Mouse (Mus musculus): ENCODE measurements at regions not wholly inside any gene's neighbourhood (a gene's known extent, or its start where the extent isn't known, plus 50 kb on each side); places are given as distances from the start of the nearest gene placed in this dataset.

DNA sequence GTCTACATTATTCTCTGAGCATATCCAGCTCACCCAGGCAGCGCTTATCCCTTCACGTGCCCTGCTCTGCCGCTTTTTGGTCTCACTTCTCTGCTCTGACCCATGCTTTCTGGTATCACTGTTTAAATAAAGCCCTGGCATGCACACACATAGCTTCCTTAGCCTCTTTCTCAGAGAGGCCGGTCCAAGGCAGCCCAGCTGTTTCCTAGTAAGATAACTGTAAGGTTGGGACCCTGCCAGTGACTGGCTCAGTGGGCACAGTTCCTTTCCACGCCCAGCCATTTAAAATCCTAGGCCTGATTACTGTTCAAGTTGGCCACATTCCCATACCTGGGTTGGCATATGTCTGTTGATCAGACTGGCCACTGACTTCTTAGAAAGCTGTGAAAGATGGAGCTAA lies 208.2 kb upstream of the Prok2 start:
- no peak for DNase-seq

DNA sequence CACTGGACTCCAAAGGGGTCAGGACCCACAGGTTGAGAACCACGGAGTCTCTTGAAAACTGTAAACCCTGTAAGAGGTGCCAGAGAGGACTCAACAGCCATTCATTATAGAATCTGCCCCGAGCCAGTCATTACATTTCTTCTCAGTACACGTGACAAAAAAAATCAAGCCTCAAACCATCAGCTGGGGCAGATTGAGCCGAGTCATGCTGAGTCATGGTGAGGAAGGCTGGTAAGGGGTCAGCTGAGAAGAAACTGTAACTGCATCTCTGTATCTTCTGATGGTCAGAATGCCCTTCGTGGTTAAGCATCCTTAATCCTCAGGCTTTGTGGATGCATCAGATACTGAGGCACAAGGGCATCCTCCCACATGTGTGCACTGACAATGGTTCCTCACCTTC lies 207.2 kb upstream of the Prok2 start:
- DNase-seq, result no peak

DNA sequence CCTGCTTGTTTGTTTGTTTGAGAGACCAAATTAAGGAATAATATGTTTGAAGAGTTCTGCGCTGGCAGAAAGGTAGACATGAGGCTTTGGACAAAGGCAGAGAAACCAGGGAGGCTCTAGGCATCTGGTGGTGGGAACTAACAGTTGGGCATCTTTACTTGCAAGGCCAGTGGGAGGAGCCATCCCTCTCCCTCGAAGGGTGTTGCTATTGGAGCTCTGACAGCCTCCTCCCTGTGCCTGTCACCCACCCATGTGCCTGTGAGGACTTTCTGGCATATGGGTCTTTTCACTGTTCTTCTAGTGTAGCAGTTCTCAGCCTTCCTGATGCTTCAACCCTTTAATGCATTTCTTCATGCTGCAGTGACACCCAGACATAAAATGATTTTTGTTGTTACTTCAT lies 206.7 kb upstream of the Prok2 start:
- DNase-seq, result no peak

DNA sequence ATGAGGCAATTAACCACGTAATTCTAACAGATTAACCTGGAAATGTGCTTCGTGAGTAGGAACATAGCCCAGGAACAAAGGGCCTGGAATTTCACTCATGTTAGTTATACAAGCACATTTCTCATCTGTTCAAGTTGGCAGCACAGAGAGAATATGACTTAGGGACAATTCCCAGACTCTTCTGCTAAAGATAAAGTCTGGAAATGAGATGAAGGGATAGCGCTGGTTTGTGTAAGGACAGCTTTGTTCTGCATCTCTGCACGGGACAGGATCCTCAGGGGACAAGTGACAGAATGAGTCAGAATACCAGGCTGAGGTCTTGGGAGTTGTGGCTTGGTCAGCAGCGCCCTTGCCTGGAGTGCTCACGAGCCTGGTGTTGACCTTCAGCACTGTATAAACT lies 206.2 kb upstream of the Prok2 start:
- DNase-seq, result no peak

DNA sequence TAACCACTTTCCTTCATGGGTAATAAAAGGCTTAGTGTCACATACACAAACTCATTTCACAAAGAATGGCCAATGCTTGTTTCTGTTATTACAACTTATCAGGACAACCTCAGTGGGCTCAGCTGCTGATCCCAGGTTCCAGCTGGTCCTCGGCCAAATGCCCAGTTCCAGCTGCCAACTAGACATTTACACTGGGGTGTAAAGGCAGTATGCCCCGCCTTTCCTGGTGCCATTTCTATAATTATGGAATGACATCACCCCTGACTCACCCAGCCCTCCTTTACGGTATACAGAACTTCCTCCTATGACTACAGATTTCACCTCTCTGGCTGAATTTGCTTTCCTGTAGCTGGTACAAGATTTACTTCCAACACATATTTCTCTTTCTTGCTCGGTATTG lies 205.4 kb upstream of the Prok2 start:
- no peak for DNase-seq

DNA sequence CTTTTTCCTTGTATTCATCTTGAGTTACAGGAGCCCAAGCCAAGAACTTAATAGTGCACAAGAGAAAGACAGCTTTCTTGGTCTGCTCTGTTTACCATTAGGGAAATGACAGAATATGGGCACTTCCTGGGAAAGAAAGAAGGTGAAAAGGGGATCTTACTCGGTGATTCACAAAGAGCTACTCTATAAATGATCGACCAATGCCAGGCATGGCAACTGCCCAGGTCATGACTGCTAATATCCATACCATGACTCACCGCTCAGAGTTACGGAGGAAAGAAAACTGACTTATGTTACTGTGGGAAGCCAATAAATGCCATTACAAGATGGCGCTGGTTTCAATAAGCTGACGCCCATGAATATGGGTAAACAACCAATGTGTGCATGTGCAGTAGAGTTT lies 204.1 kb upstream of the Prok2 start:
- DNase-seq, result no peak

DNA sequence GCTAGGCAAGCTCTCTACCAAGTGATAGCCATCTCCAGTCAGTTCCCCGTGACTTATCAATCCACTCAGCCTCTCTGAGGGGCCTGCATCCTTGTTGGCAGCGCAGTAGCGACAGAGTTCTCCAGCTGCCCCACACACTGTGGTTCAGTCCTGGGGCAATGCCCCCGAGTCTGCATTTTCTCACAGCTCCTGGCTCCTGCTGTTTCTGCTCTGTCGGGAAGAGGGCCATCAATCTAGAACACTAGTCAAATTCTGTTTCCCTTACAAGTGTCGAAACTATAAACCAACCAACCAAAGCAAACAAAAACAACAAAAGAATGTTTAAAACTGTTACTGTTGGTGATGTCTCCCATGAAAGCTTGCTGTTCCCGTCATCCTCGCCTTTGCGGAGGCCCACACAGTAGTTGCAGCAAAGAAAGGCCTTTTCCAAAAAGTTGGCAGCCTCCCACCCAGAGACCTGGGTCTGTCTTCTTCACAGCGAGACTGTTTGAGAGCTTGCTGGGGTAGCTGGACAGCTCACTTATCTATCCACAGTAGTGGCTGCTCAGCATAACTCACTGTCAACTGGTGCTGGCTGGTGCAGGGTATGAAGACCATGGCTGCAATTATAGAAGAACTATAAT lies 201.9 kb upstream of the Prok2 start:
- no peak for DNase-seq

DNA sequence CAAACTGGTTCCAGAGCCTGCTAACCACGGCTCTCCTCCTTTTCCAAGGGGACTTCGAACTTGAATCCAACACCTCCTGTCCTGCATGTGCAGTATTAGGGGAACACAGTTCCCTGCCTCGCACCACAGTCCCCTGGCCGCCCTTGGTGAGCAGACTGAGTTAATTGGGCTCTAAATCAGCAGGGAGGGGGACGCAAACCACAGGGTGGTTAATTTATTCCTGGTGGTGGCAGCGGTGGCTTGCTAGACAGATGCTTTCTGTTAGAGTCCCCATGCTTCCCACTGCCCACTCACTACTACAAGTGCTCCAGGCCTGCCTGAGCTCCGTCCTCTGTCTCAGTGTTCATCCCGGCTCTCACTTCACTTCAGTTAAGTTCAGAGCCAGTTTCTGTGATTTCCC lies 198.0 kb upstream of the Prok2 start:
- DNase-seq, result no peak

DNA sequence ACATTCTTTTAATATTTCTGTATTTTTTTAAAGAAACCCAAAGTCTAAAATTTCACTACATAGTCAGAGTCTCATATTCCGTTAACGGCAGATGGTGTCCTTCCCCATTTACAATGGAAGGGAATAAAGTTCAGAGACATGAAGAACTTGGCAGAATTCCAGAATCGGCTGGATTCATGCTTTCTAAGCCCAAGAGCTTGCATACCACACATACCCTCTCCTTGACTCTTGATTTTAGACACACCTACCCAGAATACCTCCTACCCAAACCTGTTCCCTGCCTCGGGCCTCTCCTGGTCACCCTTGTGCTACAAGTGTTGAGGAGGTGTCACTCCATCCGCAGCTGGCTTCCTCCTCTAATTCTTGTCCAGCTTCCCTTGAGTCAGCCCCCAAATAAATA lies 195.8 kb upstream of the Prok2 start:
- DNase-seq, result no peak

DNA sequence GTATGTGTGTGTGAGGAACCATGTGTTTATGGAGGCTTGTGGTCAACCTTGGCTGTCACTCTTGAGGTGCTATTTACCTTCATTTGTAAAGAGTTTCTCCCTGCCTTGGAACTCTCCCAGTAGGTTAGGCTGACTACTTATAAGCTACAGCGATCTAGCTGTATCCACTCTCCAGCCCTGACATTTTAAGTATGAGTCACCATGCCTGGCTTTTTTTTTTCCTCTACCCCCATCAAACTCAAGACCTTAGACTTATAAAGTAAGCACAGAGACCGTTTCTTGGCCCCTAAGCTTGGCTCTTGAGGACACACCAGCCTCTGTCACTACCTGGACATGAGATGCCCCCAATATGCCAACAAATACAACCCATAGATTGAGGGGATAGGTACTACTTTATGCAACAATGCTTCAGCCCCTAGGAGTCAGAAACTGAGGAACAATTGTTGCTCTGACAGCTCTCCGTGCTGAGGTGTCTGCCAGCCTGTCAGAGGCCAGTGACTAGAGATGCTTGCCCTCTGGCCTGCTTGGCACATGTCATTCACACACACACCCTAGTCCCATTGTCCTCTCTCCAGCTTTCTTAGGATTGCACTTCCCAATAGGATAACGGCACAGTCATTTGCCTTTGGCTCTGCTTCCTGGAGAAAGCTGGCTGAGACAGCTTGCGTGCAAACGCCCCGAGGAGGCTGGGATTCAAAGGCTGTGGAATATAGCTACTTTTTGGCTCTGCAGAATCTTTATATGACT lies 193.8 kb upstream of the Prok2 start:
- DNase-seq, result no peak

DNA sequence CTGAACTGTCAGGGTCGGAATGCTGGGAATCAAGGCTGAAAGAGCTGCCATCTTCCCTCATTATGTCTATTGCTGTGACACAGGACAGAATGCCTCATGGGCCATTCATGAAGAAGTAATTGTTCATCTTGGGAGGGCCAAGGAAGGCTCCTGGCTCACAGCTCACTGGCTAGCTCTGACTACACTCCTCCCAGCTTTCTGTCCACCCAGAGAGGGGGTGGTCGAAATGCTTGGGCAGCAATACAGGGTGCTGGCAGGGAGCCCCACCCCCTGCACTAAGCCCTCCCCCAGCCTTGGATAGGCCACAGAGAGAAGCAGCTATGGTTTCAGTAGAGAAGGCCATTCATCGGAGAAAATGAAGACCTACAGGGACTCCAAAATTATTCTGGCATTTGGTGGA lies 192.2 kb upstream of the Prok2 start:
- DNase-seq, result no peak

DNA sequence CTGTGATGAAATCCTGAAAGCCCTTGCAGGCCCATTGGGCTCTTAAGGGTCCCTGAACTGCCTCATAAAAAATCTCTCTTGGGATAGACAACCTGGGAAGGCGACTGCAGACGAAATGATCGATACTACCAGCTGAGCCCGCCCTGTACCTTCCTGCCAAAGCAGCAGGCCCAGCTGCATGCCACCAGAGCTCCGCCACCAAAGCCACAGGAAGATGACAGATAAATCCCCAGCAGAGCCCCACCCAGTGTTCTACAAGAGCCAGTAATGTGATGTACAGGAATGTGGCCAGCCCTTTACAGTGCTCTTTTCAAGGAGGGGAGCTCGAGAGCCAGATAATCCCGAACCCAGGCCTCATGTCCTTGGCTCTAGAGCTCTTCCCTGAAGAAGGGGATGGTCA lies 183.7 kb upstream of the Prok2 start:
- DNase-seq, result no peak

DNA sequence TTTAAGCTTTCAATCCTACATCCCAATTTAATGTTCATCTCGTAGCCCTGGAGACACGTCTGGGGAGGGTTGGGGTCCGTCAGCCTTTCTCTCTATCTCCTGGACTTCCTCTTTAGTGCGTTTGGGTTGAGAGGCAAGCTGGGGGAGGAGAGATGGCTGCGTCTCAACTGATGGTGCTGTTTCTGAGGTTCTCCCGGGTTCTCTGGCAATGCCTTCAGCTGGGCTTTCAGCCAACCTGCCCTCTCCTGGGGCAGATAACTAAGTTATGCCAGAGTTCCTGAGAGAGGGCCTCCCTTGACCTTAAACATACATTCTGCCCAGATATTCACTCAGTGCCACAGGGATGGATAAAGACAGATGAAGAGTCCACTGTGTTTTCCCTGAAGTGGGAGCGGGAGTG lies 183.3 kb upstream of the Prok2 start:
- peak; percentile 56 for DNase-seq

DNA sequence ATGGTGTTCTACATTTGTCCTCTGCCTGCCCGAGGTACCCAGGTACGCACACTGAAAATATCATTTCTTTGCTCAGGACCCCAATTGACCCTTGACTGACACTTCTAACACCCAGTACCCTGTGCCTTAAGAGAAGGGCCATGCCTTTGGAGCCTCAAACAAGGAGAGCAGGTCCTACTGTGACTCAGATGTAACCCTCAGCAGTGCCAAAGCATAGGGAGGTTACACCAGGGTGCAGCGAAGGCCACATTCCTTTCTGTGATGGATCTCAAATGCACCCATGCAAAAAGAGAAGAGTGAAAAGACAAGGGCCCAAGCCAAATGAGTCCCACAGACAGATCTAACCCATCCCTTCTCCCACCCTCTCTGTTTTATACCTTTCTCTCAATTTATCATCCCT lies 181.9 kb upstream of the Prok2 start:
- no peak for DNase-seq

DNA sequence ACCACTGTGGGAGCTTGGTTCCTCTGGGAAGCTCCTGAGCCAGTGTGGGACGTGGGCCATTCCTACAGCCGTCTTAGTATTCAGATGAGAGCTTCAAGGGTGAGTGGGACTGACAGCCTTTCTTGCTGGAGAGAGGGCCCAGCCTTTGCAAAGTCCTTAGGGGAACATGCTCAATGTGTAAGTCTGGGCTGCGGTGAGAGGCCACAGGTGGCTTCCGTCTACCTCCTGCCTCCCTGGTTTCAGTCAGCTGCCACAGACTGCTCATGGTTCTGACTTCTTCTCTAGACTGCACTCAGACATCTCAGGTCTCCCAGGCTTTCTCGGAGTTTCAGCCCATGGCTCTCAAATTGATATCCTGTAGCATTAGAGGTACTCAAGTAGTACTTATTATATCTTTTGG lies 179.0 kb upstream of the Prok2 start:
- DNase-seq, result no peak

DNA sequence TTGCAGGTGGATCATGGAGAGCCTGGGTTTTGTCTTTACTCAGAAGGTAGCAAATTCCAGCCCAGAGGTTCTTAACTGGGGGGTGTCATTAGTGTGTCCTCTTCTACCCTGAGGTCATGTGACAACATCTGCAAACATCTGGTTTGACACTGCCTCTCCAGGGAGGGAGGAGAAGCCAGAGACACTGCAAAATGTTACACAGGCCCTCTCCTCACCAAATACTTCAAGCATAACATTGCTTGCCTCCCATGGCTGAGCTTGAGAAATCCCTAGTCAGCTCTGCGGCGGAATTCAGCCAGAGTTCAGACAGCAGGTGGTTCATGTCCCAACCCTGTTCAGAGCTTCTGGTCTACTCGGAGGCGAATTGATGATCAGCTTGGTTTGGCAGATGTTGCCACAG lies 178.4 kb upstream of the Prok2 start:
- DNase-seq, result no peak

DNA sequence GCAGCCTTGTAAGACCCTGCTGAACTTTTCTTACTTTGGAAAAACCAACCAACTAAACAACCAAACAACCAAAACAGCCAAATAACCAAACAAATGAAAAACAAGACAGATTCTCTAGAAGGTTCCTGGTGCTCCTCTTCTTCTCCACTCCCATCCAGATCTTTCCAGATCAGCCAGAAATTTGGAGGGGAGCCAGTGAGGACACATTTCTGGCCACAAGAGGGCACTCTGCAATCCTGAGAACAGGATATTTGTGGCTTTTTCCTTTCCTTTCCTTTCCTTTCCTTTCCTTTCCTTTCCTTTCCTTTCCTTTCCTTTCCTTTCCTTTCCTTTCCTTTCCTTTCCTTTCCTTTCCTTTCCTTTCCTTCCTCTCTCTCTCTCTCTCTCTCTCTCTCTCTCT lies 177.9 kb upstream of the Prok2 start:
- DNase-seq, result peak; percentile 73

DNA sequence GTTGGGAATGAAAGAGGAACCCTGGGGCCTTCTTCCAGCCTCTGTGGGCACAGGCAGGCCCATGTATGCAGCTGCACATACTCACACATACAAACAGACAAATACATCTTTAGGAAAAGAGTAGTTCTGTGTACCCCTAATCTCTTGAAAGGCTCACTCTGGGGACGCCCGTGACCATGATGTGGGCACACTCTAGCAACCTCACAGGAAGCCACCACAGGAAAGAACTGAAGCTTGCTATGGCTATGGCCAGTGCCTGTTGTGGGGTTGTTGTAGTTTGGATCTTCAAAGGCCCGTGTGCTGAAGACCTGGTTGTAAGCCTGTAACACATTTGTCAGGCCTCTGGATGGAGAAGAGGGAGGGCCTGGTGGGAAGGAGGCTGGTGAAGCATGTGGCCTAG lies 175.4 kb upstream of the Prok2 start:
- DNase-seq, result no peak

DNA sequence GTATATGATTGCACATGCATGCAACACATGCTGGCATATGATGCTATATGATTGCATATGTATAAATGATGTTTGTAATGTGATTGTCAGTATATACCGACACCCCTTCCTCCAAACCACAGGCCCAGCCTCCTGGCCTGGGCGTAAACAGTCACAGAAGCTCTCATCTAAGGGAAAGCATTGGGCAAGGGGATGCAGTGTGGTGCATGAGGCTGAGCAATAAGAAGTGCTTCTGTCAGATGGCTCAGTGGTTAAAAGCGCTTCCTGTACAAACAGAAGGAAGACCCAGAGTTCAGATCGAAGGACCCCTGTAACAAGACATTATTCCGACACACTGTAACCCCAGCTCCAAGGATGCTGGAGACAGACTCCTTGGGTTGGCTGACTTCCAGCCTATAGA lies 175.0 kb upstream of the Prok2 start:
- DNase-seq, result no peak

DNA sequence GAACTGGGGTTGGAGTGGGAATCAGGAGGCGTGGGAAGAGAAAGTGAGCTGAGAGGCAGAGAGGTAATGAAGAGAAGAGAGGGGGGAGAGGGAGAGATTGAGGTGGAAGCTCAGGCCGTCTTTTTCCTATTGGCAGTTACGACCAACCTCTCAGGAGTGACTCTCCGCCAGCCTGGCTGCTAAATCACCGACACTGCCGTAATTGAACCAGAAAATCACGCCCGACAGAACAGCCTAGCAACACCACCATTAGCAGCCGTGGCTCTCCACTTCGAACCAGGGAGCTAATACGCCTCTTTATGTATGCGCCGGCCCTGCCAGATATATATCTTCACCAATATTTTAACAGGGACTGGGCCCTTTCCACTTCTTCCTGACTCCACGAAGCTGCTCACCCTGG lies 173.5 kb upstream of the Prok2 start:
- DNase-seq, result no peak

DNA sequence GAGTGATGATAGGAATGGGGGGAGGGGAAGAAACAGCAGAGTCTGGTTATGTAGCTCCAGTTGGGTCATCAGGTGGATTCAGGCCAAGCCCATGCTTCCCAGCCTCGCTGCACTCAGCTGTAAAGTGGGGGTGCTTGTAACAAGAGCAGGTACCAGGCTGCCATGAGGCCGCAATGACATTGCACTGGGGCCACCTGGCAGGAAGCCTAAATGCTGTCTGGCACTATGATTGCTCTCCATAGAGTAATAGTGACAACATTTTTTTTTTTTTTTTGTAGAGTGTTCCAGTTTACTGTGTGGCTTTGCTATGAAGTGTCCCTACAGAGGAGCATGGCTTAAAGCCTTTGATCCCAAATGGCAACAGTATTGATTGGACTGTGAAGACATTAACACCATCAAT lies 171.9 kb upstream of the Prok2 start:
- DNase-seq, result no peak

DNA sequence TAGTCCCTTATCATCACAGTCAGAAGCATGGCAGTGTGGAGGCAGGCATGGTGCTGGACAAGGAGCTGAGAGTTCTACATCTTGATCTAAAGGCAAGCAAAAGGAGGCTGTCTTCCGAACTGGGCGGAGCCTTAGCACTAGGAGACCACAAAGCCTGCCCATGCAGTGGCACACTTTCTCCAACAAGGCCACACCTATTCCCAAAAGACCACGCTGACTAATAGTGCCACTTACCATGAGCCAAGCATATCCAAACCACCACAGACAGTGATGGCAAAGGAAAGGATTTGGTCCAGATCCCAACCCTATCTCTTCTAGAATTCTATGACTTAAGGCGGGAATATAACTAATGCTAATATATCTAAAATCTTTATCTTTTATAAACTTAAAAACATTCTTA lies 169.4 kb upstream of the Prok2 start:
- no peak for DNase-seq

DNA sequence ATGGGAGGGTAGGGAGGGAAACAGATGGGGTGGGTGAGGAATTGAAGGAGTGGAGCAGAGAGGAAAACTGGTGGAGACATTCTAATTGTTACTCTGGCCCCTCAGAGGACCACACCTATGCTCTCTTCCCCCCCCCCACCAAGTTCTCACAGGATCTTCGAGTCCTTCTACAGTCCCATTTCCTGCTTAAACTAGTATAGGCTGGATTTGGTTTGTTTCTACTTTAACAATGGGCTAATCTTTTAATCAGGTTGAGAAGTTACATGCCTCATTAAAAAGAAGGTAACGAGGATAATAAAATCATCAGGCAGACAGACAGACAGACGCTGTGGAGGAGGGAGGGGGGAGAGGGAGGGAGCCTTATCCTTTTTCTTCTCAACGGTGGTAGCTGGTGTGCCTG lies 167.7 kb upstream of the Prok2 start:
- no peak for DNase-seq

DNA sequence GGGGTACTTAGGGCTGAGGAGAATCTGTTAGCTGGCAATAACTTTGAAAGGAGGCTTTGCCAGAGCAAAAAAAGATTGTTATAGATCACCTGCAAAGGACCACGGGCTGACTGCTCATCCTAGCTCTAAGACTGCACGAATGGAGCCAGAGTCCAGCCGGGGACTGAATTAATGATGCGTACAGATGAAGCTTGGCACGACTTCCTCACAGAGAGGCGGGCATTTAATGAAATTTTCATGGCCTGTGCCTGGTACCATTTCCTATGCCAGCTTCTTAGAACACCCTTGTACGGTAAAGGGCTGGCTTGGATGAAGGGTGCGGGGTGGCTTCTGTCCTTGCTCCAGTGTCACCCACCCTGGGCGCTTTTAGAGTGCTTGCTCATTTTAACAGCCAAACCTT lies 166.0 kb upstream of the Prok2 start:
- no peak for DNase-seq

DNA sequence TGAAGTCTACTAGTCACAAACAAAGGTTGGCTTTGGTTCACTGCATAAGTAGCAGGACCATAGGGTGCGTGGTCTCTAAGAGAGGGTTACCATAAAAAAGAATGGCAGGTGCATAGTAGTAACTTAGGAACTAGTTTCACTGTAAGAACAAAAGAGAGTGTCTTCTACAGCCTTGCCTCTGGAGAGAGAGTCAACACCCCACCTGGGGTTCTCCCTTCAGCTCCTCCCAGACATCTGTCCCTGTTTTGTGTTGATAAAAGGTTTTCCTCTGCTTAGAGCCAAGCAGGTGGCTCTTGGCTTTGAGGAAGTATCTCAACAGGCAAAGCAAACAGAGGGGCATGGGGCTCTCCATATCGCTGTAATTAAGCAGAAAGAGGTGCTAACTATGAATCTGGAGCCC lies 165.6 kb upstream of the Prok2 start:
- no peak for DNase-seq

All from adrenal gland, postnatal 25 days (tissue).